Mouse (Mus musculus): ENCODE measurements at regions not wholly inside any gene's neighbourhood (a gene's known extent, or its start where the extent isn't known, plus 50 kb on each side); places are given as distances from the start of the nearest gene placed in this dataset.

DNA sequence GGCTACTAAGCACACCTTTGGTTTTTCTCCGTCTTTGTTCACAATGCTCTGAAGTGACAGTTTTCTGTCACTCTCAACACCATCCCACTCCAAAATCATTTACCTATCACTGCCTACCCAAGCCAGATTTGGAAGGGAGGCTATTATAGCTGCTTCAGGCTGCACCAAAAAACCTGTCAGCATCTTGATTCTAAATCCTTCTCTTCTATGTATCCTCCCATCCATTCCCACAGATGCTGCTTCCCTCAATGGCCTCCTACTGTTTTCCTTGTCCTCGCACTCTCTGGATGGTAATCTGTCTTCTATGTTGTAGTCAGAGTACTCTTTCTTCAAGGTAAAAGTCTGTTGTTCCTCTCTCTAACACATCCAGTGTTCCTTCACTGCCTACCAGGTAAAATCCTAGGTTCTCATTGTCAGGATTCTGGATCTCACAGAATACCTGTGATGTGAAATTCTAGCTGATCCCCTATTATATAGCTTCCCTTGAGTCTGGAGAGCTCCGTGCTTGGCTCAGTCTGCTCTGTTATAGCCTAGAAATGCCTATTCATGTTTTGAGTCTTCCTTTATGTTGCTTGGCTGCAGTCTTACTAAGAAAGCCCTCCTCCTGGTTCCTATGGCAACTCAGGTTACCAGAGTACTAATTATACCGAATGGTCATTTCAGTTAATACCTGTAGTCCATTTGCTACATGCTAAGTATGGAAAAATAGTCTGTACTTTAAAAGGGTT lies 156.5 kb downstream of the Emp1 start:
- Histone ChIP-seq H3K9me3 (replicated peaks; ENCODE audit: insufficient read depth, low read length) (no peaks in the 10 kb centered on the region), H3K4me3 (ENCODE audit: control insufficient read depth in 1 of 2, insufficient read depth in 1 of 2, low read depth in 2 of 2, low read length in 2 of 2) (no peak overlapping the region), H3K27me3 (ENCODE audit: control insufficient read depth in 1 of 2, insufficient read depth in 2 of 2, low read length in 2 of 2) (no peaks in the 10 kb centered on the region), H3K36me3 (ENCODE audit: control insufficient read depth in 1 of 2, insufficient read depth in 2 of 2, low read length in 2 of 2) (no peaks in the 10 kb centered on the region), H3K79me2 (ENCODE audit: control insufficient read depth, insufficient read depth, low read length, poor library complexity) (no peaks in the 10 kb centered on the region), H3K27ac (ENCODE audit: control insufficient read depth, low read depth, low read length) (no peak overlapping the region), H3K9ac (ENCODE audit: control insufficient read depth, low read depth, low read length, poor library complexity, severe bottlenecking) (no peak overlapping the region), H3K4me1 (ENCODE audit: control insufficient read depth in 1 of 2, insufficient read depth in 2 of 2, low read length in 2 of 2) (no peaks in the 10 kb centered on the region)
- no peak for TF ChIP-seq NRF1 (IDR thresholded peaks at IDR 0.05; ENCODE audit: insufficient read depth, low read depth, low read length, poor library complexity, severe bottlenecking)
- TF ChIP-seq MYB (IDR thresholded peaks at IDR 0.05; ENCODE audit: low read depth, low read length), result no peak
- TF ChIP-seq MYC (IDR thresholded peaks at IDR 0.05; ENCODE audit: low read depth, low read length), result no peak
- no peak for TF ChIP-seq ZNF384 (IDR thresholded peaks at IDR 0.05; ENCODE audit: low read depth, low read length)
- TF ChIP-seq JUND (IDR thresholded peaks at IDR 0.05; ENCODE audit: low read depth, low read length), result no peak
- no peak for TF ChIP-seq EP300 (IDR thresholded peaks at IDR 0.05; ENCODE audit: low read depth in 1 of 2, low read length in 2 of 2)
- no peak for TF ChIP-seq TBP (IDR thresholded peaks at IDR 0.05; ENCODE audit: low read depth, low read length)
- TF ChIP-seq ZMIZ1 (IDR thresholded peaks at IDR 0.05; ENCODE audit: low read depth, low read length), result no peak
- TF ChIP-seq MAX (IDR thresholded peaks at IDR 0.05; ENCODE audit: low read length), result no peak
- no peak for TF ChIP-seq SIN3A (IDR thresholded peaks at IDR 0.05; ENCODE audit: low read length)
- no peak for TF ChIP-seq RCOR1 (IDR thresholded peaks at IDR 0.05; ENCODE audit: low read depth, low read length)
- TF ChIP-seq ELF1 (IDR thresholded peaks at IDR 0.05; ENCODE audit: low read depth, low read length), result no peak
- DNase-seq (ENCODE audit: low read depth, low spot score), result no peak

DNA sequence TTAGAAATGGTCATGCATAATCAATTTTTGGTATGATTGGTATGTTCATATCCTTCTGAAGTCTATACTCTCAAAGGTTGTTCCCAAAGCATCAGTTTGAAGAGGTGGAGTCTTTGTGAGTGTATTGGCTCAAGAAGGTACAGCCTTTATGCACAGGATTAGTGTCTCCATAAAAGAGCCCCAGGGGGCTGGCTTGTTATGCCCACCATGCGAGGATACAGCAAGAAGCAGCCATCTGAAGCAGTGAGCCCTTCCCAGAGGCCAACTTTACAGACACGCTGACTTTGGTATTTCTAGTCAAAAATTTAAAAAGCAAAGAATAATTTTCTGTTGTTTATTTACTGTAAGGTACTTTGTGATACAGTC lies 157.1 kb downstream of the Emp1 start:
- no peak for DNase-seq (ENCODE audit: low read depth, low spot score)
- Histone ChIP-seq H3K9me3 (replicated peaks; ENCODE audit: insufficient read depth, low read length) (no peaks in the 10 kb centered on the region), H3K79me2 (ENCODE audit: control insufficient read depth, insufficient read depth, low read length, poor library complexity) (no peaks in the 10 kb centered on the region), H3K27ac (ENCODE audit: control insufficient read depth, low read depth, low read length) (no peak overlapping the region), H3K4me3 (ENCODE audit: control insufficient read depth in 1 of 2, insufficient read depth in 1 of 2, low read depth in 2 of 2, low read length in 2 of 2) (no peak overlapping the region), H3K4me1 (ENCODE audit: control insufficient read depth in 1 of 2, insufficient read depth in 2 of 2, low read length in 2 of 2) (no peaks in the 10 kb centered on the region), H3K36me3 (ENCODE audit: control insufficient read depth in 1 of 2, insufficient read depth in 2 of 2, low read length in 2 of 2) (no peaks in the 10 kb centered on the region), H3K9ac (ENCODE audit: control insufficient read depth, low read depth, low read length, poor library complexity, severe bottlenecking) (no peak overlapping the region), H3K27me3 (ENCODE audit: control insufficient read depth in 1 of 2, insufficient read depth in 2 of 2, low read length in 2 of 2) (no peaks in the 10 kb centered on the region)
- TF ChIP-seq MXI1 (IDR thresholded peaks at IDR 0.05; ENCODE audit: low read depth, low read length) (no peak), SMC3 (IDR thresholded peaks at IDR 0.05; ENCODE audit: low read depth, low read length) (no peak), TAL1 (IDR thresholded peaks at IDR 0.05; ENCODE audit: low read length) (no peak), ZC3H11A (IDR thresholded peaks at IDR 0.05; ENCODE audit: low read depth, low read length) (no peak), NELFE (IDR thresholded peaks at IDR 0.05; ENCODE audit: low read depth, low read length) (no peak), JUND (IDR thresholded peaks at IDR 0.05; ENCODE audit: low read depth, low read length) (no peak)

Measured in MEL (cell line).